Mouse (Mus musculus): ENCODE measurements around the gene Stag3. TPM values are rescaled to one million over a fixed set of nuclear protein-coding genes. Genes with fewer than 3 reads are reported as not detected.

Gene Stag3
- polyA plus RNA-seq, 1 experiment: 3.2 TPM

DNA sequence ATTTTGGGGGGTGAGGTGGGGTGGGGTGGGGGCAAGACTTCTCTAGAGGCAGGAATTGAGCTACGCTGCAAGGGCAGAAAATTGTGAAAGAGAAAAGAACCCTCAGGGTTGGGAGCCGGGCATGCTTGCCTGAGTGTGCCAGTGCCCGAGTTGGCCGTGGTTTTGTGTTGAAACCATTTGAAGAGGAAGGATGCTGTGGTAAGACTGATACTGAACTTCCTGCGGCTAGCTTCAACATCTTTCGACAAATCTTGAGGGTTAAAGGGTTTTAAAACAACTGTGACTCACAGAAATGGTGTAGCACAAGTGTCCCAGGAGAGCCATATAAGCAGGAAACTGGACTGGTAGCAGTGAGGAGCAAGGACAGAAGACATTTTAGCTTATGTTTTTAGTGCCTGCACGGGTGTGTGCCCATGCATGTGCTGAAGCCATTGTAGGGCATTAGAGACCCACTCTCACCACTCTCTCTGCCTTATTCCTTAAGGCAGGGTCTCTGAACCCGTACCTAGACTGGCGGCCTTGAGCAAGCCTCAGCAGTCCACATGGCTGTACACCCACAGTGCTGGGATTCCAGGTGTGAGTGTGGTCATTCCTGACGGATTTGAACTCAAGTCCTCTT, 23.0 kb upstream of the Stag3 start:
- Histone ChIP-seq H3K27me3 (ENCODE audit: control insufficient read depth) (no peaks in the 10 kb centered on the region), H3K9me3 (ENCODE audit: control insufficient read depth, low read length) (no peaks in the 10 kb centered on the region; the same call in 1 of the 2 replicates), H3K4me3 (replicated peaks) (no peak overlapping the region), H3K36me3 (ENCODE audit: control insufficient read depth) (peaks cover 45% of the 10 kb centered on the region), H3K4me1 (ENCODE audit: control insufficient read depth) (peaks cover 68% of the 10 kb centered on the region)
- TF ChIP-seq TAL1 (IDR thresholded peaks at IDR 0.05; ENCODE audit: low read length) (no peak), GATA1 (IDR thresholded peaks at IDR 0.05; ENCODE audit: low read length) (no peak)

- Histone ChIP-seq H3K36me3 (ENCODE audit: control insufficient read depth) (peaks cover 50% of the 10 kb centered on the region), H3K27me3 (ENCODE audit: control insufficient read depth) (no peaks in the 10 kb centered on the region), H3K4me3 (replicated peaks) (no peak overlapping the region), H3K9me3 (ENCODE audit: control insufficient read depth, low read length) (no peaks in the 10 kb centered on the region; the same call in 1 of the 2 replicates), H3K4me1 (ENCODE audit: control insufficient read depth) (peaks cover 73% of the 10 kb centered on the region)
- TF ChIP-seq TAL1 (IDR thresholded peaks at IDR 0.05; ENCODE audit: low read length) (no peak), GATA1 (IDR thresholded peaks at IDR 0.05; ENCODE audit: low read length) (no peak)
Observed at GRCm38 (mm10) chr5:138257585-138257978, 22.5 kb upstream of the Stag3 start.

- TF ChIP-seq TAL1 (IDR thresholded peaks at IDR 0.05; ENCODE audit: low read length): no peak
- no peak for TF ChIP-seq GATA1 (IDR thresholded peaks at IDR 0.05; ENCODE audit: low read length)
- no peaks in the 10 kb centered on the region for H3K27me3 ChIP-seq (ENCODE audit: control insufficient read depth)
- no peaks in the 10 kb centered on the region; the same call in 1 of the 2 replicates for H3K9me3 ChIP-seq (ENCODE audit: control insufficient read depth, low read length)
- no peak overlapping the region for H3K4me3 ChIP-seq (replicated peaks)
- H3K36me3 ChIP-seq (ENCODE audit: control insufficient read depth): peaks cover 50% of the 10 kb centered on the region
- H3K4me1 ChIP-seq (ENCODE audit: control insufficient read depth): peaks cover 78% of the 10 kb centered on the region
Observed at GRCm38 (mm10) chr5:138258078-138258477, 22.0 kb upstream of the Stag3 start.

GRCm38 (mm10) chr5:138258542-138258941, 21.5 kb upstream of the Stag3 start:
- Histone ChIP-seq H3K36me3 (ENCODE audit: control insufficient read depth) (peaks cover 50% of the 10 kb centered on the region), H3K9me3 (ENCODE audit: control insufficient read depth, low read length) (no peaks in the 10 kb centered on the region), H3K4me1 (ENCODE audit: control insufficient read depth) (peaks cover 83% of the 10 kb centered on the region), H3K27me3 (ENCODE audit: control insufficient read depth) (no peaks in the 10 kb centered on the region), H3K4me3 (replicated peaks) (no peak overlapping the region)
- TF ChIP-seq GATA1 (IDR thresholded peaks at IDR 0.05; ENCODE audit: low read length): no peak
- TF ChIP-seq TAL1 (IDR thresholded peaks at IDR 0.05; ENCODE audit: low read length): no peak

GRCm38 (mm10) chr5:138258993-138259392, 21.0 kb upstream of the Stag3 start:
- Histone ChIP-seq H3K9me3 (ENCODE audit: control insufficient read depth, low read length) (no peaks in the 10 kb centered on the region), H3K27me3 (ENCODE audit: control insufficient read depth) (no peaks in the 10 kb centered on the region), H3K4me3 (replicated peaks) (no peak overlapping the region), H3K4me1 (ENCODE audit: control insufficient read depth) (peaks cover 84% of the 10 kb centered on the region), H3K36me3 (ENCODE audit: control insufficient read depth) (peaks cover 50% of the 10 kb centered on the region)
- TF ChIP-seq GATA1 (IDR thresholded peaks at IDR 0.05; ENCODE audit: low read length) (no peak), TAL1 (IDR thresholded peaks at IDR 0.05; ENCODE audit: low read length) (no peak)

GRCm38 (mm10) chr5:138260051-138260450, 20.0 kb upstream of the Stag3 start:
- Histone ChIP-seq H3K9me3 (ENCODE audit: control insufficient read depth, low read length) (no peaks in the 10 kb centered on the region), H3K27me3 (ENCODE audit: control insufficient read depth) (no peaks in the 10 kb centered on the region), H3K4me3 (replicated peaks) (peak overlapping the region; percentile 28), H3K4me1 (ENCODE audit: control insufficient read depth) (peaks cover 89% of the 10 kb centered on the region), H3K36me3 (ENCODE audit: control insufficient read depth) (peaks cover 50% of the 10 kb centered on the region)
- TF ChIP-seq TAL1 (IDR thresholded peaks at IDR 0.05; ENCODE audit: low read length) (no peak), GATA1 (IDR thresholded peaks at IDR 0.05; ENCODE audit: low read length) (no peak)

DNA sequence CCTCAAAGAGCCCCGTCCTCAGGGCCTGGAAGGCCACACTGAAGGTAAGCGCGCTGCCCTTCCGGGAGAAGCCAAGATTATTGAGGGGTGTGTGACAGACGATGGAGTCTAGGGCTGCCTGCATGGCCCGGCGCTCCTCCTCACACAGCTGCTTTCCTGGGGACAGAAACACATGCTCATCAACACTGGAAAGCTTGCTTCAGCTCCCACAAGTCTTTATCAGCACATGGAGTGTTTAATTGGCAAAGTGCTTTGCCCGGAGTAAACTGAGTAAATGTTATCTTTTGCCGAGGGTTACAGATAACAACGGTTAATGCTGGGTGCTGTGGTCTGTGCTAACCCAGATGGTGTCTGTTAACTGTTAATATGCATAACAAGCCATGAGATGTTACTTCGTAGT, 19.2 kb upstream of the Stag3 start:
- peaks cover 89% of the 10 kb centered on the region for H3K4me1 ChIP-seq (ENCODE audit: control insufficient read depth)
- no peaks in the 10 kb centered on the region for H3K9me3 ChIP-seq (ENCODE audit: control insufficient read depth, low read length)
- no peaks in the 10 kb centered on the region for H3K27me3 ChIP-seq (ENCODE audit: control insufficient read depth)
- peak overlapping the region; percentile 28 for H3K4me3 ChIP-seq (replicated peaks)
- 0 out of 2 replicates have a peak, but pooled peaks have one; percentile 26 for TF ChIP-seq GATA1 (IDR thresholded peaks at IDR 0.05; ENCODE audit: low read length)
- no peak for TF ChIP-seq TAL1 (IDR thresholded peaks at IDR 0.05; ENCODE audit: low read length)
- H3K36me3 ChIP-seq (ENCODE audit: control insufficient read depth): peaks cover 54% of the 10 kb centered on the region

- Histone ChIP-seq H3K9me3 (ENCODE audit: control insufficient read depth, low read length) (no peaks in the 10 kb centered on the region), H3K36me3 (ENCODE audit: control insufficient read depth) (peaks cover 54% of the 10 kb centered on the region), H3K4me1 (ENCODE audit: control insufficient read depth) (peaks cover 77% of the 10 kb centered on the region), H3K27me3 (ENCODE audit: control insufficient read depth) (no peaks in the 10 kb centered on the region), H3K4me3 (replicated peaks) (peak overlapping the region; percentile 95)
- TF ChIP-seq GATA1 (IDR thresholded peaks at IDR 0.05; ENCODE audit: low read length) (no peak), TAL1 (IDR thresholded peaks at IDR 0.05; ENCODE audit: low read length) (no peak)
Observed at GRCm38 (mm10) chr5:138262001-138262400, 18.0 kb upstream of the Stag3 start.

- peaks cover 51% of the 10 kb centered on the region for H3K36me3 ChIP-seq (ENCODE audit: control insufficient read depth)
- TF ChIP-seq TAL1 (IDR thresholded peaks at IDR 0.05; ENCODE audit: low read length) (no peak), GATA1 (IDR thresholded peaks at IDR 0.05; ENCODE audit: low read length) (no peak)
- peak overlapping the region; percentile 95 for H3K4me3 ChIP-seq (replicated peaks)
- H3K27me3 ChIP-seq (ENCODE audit: control insufficient read depth): no peaks in the 10 kb centered on the region
- H3K9me3 ChIP-seq (ENCODE audit: control insufficient read depth, low read length): no peaks in the 10 kb centered on the region
- peaks cover 73% of the 10 kb centered on the region for H3K4me1 ChIP-seq (ENCODE audit: control insufficient read depth)
Observed at GRCm38 (mm10) chr5:138262582-138263240, 17.3 kb upstream of the Stag3 start.
